Mouse (Mus musculus) liver, postnatal 0 days (tissue): Measurements from ENCODE around the gene Cntn5.

Experiments used
- CTCF ChIP-seq: sonication (generic); IDR thresholded peaks from 2 replicates; pipeline ENCODE4 v1.5.1; 2016; ENCODE audit warnings: antibody characterized with exemption, low read depth
- EP300 ChIP-seq: IDR thresholded peaks from 2 replicates; pipeline ENCODE4 v1.6.1; 2016; ENCODE audit warnings: antibody characterized with exemption, low read depth, mild to moderate bottlenecking

DNA sequence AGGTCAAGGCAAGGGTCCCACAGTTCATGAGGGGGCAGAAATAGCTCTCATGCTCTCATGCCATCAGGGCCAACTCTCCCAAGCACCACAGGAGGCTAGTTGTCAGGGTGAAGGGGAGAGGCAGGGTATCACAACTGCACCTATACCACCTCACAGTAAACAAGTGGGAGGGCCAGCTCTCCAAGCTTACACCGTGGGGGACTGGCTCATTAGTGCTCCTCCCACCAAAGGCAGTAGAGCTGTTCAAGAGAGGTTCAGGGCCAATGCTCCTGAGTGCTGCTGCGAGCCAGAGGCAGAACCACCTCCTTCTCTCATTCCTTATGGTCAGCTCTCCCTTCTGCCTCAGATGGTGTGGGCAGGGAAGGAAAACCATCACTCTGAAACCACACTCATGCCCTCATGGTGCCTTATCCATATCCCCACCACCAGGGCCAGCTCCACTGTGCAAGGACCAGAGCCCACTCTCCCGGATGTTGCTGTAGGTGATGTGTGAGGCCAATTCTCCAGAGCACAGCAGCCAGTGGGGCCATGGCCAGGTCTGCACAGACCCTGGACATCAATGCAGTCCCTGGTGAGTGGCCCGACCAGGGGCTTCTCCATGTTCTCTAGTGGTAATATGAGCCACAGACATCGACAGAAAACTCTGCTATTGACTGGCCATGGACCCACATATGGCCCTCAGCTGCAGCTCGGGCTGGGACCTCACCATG is 538.2 kb downstream of the Cntn5 start:
- TF ChIP-seq CTCF (no peak), EP300 (no peak)
